Mouse (Mus musculus): ENCODE measurements around the gene Rbm5.

GRCm38 (mm10) chr9:107708439-107709095, 62.2 kb downstream of the Rbm5 start:
- TF ChIP-seq EP300 (IDR thresholded peaks at IDR 0.05) = no peak
- peak; percentile 14; the same call in 1 of the 2 replicates for TF ChIP-seq CTCF (IDR thresholded peaks at IDR 0.05)
